Mouse (Mus musculus): ENCODE results near the gene Itpa. TPM values are rescaled to one million over a fixed set of nuclear protein-coding genes. Genes with fewer than 3 reads are reported as not detected.

Gene Itpa
- polyA plus RNA-seq, 1 experiment from 2014 or later: 106 TPM

GRCm38 (mm10) chr2:130728906-130729585 lies 61.6 kb downstream of the Itpa start:
- 97% methylated on average over 2 of the region's 2 CpGs for WGBS
- no peak overlapping the region for H3K27ac ChIP-seq (ENCODE audit: low read depth, low read length)
- no peak overlapping the region for H3K4me3 ChIP-seq (ENCODE audit: low read depth, low read length)
- H3K36me3 ChIP-seq (ENCODE audit: control insufficient read depth, insufficient read depth, low read length): peaks cover 29% of the 10 kb centered on the region
- no peaks in the 10 kb centered on the region for H3K27me3 ChIP-seq (replicated peaks; ENCODE audit: control insufficient read depth, insufficient read depth, low read length)
- H3K9me3 ChIP-seq (ENCODE audit: control insufficient read depth, low read length): peaks cover 3% of the 10 kb centered on the region; the same call in 1 of the 2 replicates
- no peak for ATAC-seq (replicated peaks; ENCODE audit: low FRiP score)
- no peak overlapping the region for H3K9ac ChIP-seq (ENCODE audit: low read depth, low read length)
- no peaks in the 10 kb centered on the region for H3K4me1 ChIP-seq (replicated peaks; ENCODE audit: control insufficient read depth, insufficient read depth, low read length)
- H3K4me2 ChIP-seq: no peak overlapping the region
- no peak for DNase-seq (ENCODE audit: low spot score)

GRCm38 (mm10) chr2:130730746-130731145 lies 63.3 kb downstream of the Itpa start:
- Histone ChIP-seq H3K27ac (ENCODE audit: low read depth, low read length) (no peak overlapping the region), H3K4me1 (replicated peaks; ENCODE audit: control insufficient read depth, insufficient read depth, low read length) (no peaks in the 10 kb centered on the region), H3K9me3 (ENCODE audit: control insufficient read depth, low read length) (peaks cover 3% of the 10 kb centered on the region; the same call in 1 of the 2 replicates), H3K27me3 (replicated peaks; ENCODE audit: control insufficient read depth, insufficient read depth, low read length) (no peaks in the 10 kb centered on the region), H3K4me3 (ENCODE audit: low read depth, low read length) (no peak overlapping the region), H3K36me3 (ENCODE audit: control insufficient read depth, insufficient read depth, low read length) (peaks cover 29% of the 10 kb centered on the region), H3K9ac (ENCODE audit: low read depth, low read length) (no peak overlapping the region), H3K4me2 (no peak overlapping the region)
- 72% methylated on average over 9 of the region's 9 CpGs for WGBS
- no peak for ATAC-seq (replicated peaks; ENCODE audit: low FRiP score)
- DNase-seq (ENCODE audit: low spot score): no peak

Other genes with a start within 250 kb of the Itpa start
- gene Vps16, start 243.3 kb upstream of the Itpa start, polyA plus RNA-seq (2014; fragmentation: Nextera tagmentation; extraction: Ambion mirVana): 69.6 and 80.5 TPM in 2 replicates
- 7.6 and 7.8 TPM in 2 replicates for gene Pced1a, start 242.9 kb upstream of the Itpa start, polyA plus RNA-seq (2014; fragmentation: Nextera tagmentation; extraction: Ambion mirVana)
- 66.2 and 69.7 TPM in 2 replicates for gene Ptpra, start 217.3 kb upstream of the Itpa start, polyA plus RNA-seq (2014; fragmentation: Nextera tagmentation; extraction: Ambion mirVana)
- gene Mrps26, start 103.9 kb upstream of the Itpa start, polyA plus RNA-seq (2014; fragmentation: Nextera tagmentation; extraction: Ambion mirVana): 119 and 122 TPM in 2 replicates
- not detected in 2 replicates for gene Oxt, start 91.4 kb upstream of the Itpa start, polyA plus RNA-seq (2014; fragmentation: Nextera tagmentation; extraction: Ambion mirVana)
- gene Avp, start 85.1 kb upstream of the Itpa start, polyA plus RNA-seq (2014; fragmentation: Nextera tagmentation; extraction: Ambion mirVana): not detected in 2 replicates
- 26.3 and 30.8 TPM in 2 replicates for gene Fastkd5, start 37.6 kb upstream of the Itpa start, polyA plus RNA-seq (2014; fragmentation: Nextera tagmentation; extraction: Ambion mirVana)
- gene Ubox5, start 37.6 kb upstream of the Itpa start, polyA plus RNA-seq (2014; fragmentation: Nextera tagmentation; extraction: Ambion mirVana): 14.4 and 14.8 TPM in 2 replicates
- gene Lzts3, start 24.8 kb upstream of the Itpa start, polyA plus RNA-seq (2014; fragmentation: Nextera tagmentation; extraction: Ambion mirVana): 0.36 and 0.38 TPM in 2 replicates
- 61.2 and 62.9 TPM in 2 replicates for gene Ddrgk1, start 3.0 kb upstream of the Itpa start, polyA plus RNA-seq (2014; fragmentation: Nextera tagmentation; extraction: Ambion mirVana)
- gene Slc4a11, start 29.9 kb downstream of the Itpa start, polyA plus RNA-seq (2014; fragmentation: Nextera tagmentation; extraction: Ambion mirVana): 0.30 and 0.45 TPM in 2 replicates
- 15.4 and 20.6 TPM in 2 replicates for gene 4930402H24Rik, start 238.8 kb downstream of the Itpa start, polyA plus RNA-seq (2014; fragmentation: Nextera tagmentation; extraction: Ambion mirVana)
- 5.3 and 7.0 TPM in 2 replicates for gene Atrn, start 238.9 kb downstream of the Itpa start, polyA plus RNA-seq (2014; fragmentation: Nextera tagmentation; extraction: Ambion mirVana)